Mouse (Mus musculus) embryo, embryonic 11 days (tissue): ENCODE data around the gene Naif1.
"Not testable (repeated sequence)": the region's sequence is repeated elsewhere in the genome, so short reads cannot be mapped to it uniquely, and the experiment has no call there.

ENCODE experiments used
- DNase-seq: peaks from one replicate; pipeline ENCODE4 v3.0.0-alpha.2; 2015

Naif1 gene

GRCm38 (mm10) chr2:32459657-32460056 is 9.4 kb downstream of the Naif1 start:
- no peak for DNase-seq

GRCm38 (mm10) chr2:32463773-32464172 is 13.5 kb downstream of the Naif1 start:
- no peak for DNase-seq

- DNase-seq: no peak
Observed at GRCm38 (mm10) chr2:32464212-32464891, 14.1 kb downstream of the Naif1 start.

- no peak for DNase-seq
Observed at GRCm38 (mm10) chr2:32471001-32471680, 20.9 kb downstream of the Naif1 start.

- no peak for DNase-seq
Observed at GRCm38 (mm10) chr2:32471681-32472061, 21.4 kb downstream of the Naif1 start.

- DNase-seq: not testable (repeated sequence)
Observed at GRCm38 (mm10) chr2:32475361-32475760, 25.1 kb downstream of the Naif1 start.

- DNase-seq: no peak
Observed at GRCm38 (mm10) chr2:32482351-32482750, 32.1 kb downstream of the Naif1 start.

- DNase-seq: peak; percentile 32
Observed at GRCm38 (mm10) chr2:32483179-32483875, 33.1 kb downstream of the Naif1 start.

GRCm38 (mm10) chr2:32484933-32485332 is 34.7 kb downstream of the Naif1 start:
- no peak for DNase-seq

- DNase-seq: no peak
Observed at GRCm38 (mm10) chr2:32485751-32486150, 35.5 kb downstream of the Naif1 start.

GRCm38 (mm10) chr2:32486155-32486554 is 35.9 kb downstream of the Naif1 start:
- DNase-seq: no peak

GRCm38 (mm10) chr2:32487124-32487623 is 36.9 kb downstream of the Naif1 start:
- DNase-seq: peak; percentile 91

- DNase-seq: peak; percentile 92
Observed at GRCm38 (mm10) chr2:32488679-32489078, 38.4 kb downstream of the Naif1 start.

- DNase-seq: not testable (repeated sequence)
Observed at GRCm38 (mm10) chr2:32490730-32491129, 40.5 kb downstream of the Naif1 start.

- no peak for DNase-seq
Observed at GRCm38 (mm10) chr2:32492661-32493060, 42.4 kb downstream of the Naif1 start.

- DNase-seq: no peak
Observed at GRCm38 (mm10) chr2:32493301-32493701, 43.0 kb downstream of the Naif1 start.

GRCm38 (mm10) chr2:32494522-32494921 is 44.3 kb downstream of the Naif1 start:
- DNase-seq: no peak

GRCm38 (mm10) chr2:32495185-32495726 is 45.0 kb downstream of the Naif1 start:
- no peak for DNase-seq

- DNase-seq: no peak
Observed at GRCm38 (mm10) chr2:32496190-32496589, 45.9 kb downstream of the Naif1 start.

- DNase-seq: no peak
Observed at GRCm38 (mm10) chr2:32499365-32499764, 49.1 kb downstream of the Naif1 start.

GRCm38 (mm10) chr2:32500461-32500860 is 50.2 kb downstream of the Naif1 start:
- DNase-seq: no peak

- no peak for DNase-seq
Observed at GRCm38 (mm10) chr2:32501754-32502324, 51.6 kb downstream of the Naif1 start.

GRCm38 (mm10) chr2:32502843-32503242 is 52.6 kb downstream of the Naif1 start:
- no peak for DNase-seq
